Mouse (Mus musculus): Measurements from ENCODE around the gene Fam120c. TPM values are rescaled to one million over a fixed set of nuclear protein-coding genes. Genes with fewer than 3 reads are reported as not detected.

Gene Fam120c
- 3.2 TPM for polyA plus RNA-seq (2017; shearing (Covaris generic))

DNA sequence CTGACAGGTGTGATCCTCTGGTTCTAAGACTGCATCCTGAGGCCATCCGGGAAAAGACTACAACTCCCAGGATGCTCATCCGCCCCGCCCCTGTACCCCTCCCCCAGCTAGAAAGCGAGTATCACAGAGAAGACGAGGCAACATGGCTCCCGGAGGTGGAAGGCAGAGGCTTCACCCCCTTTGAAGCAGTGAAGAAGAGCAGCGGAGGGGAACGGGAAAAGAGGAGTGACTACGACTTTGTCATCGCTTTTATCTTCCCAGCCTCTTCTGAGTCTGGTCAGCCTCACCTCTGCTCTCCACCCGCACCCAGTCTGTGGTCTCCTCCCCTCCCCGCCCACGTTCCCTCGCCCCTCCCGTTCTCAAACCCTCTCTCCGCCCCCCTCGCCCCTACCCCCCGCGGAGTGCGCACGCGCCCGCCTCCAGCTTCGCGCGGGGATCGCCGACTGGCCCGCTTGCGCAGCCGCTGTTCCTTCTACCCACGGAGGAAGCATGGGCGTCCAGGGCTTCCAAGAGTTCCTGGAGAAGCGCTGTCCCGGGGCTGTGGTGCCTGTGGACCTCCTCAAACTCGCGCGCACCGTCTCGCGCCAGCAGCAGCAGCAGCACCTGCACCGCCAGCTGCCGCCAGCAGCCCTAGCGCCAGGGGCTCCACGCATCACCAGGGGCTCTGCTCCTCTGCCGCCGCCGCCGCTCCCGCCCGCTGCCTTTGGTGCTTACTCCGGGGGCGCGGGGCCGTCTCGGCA lies at the start of gene Fam120c:
Gene Fam120c, plus strand, starts transcription at position 415 of the 740 bp plus-strand sequence.

DNA sequence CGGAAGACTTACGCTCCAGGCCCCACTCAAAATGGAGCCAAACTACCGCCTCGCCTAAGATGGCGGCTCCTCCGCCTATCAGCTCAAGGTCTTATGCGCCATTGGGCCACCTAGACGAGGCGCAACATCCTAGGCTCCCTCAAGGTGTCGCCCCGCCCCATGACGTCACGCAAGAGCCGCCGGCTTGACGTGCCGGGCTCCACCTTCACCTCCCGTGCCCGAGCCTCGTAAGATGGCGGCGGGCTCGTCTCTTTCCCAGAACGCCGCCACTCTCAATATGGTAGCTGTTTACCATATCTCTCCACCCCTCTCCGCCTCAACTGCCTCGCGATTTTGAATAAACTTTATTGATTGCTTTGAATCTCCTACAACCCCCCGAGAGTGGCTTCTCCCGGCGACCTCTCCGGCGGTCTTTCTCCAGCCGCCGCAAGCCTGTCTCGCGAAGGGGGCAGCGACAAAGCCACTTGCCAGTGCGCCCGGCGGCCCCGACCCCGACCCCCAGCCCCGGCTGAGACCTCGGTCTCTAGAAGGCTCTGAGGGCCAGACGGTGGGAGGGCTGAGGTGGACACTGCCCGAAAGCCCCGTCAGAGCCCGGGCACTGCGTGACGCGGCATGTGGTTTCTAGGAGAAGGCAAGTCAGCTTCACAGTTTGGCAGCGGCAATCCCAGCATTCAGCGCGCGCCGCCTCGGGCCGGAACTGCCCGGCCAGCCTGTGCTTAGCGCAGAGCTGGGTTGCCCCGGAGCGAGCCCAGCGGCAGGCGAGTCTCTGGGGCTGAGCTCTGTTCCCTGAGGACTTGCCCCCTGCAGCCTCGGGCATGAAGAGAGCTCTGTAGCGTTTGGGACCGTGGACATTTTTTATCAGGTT lies 176.7 kb downstream of the Fam120c start, which contains the start of gene Phf8:
Gene Phf8, plus strand, starts transcription at position 215 of the 865 bp plus-strand sequence.

Other genes with a start within 250 kb of the Fam120c start
- 43.8 TPM for gene Tsr2, start 247.6 kb upstream of the Fam120c start, polyA plus RNA-seq (2017; shearing (Covaris generic))
- gene Wnk3, start 146.1 kb upstream of the Fam120c start, polyA plus RNA-seq (2017; shearing (Covaris generic)) = 0.06 TPM
- 50.9 TPM for gene Phf8, start 176.5 kb downstream of the Fam120c start, polyA plus RNA-seq (2017; shearing (Covaris generic))